Mouse (Mus musculus) bone marrow, adult 2 months (tissue): Measurements from ENCODE around the gene Sqstm1.

ENCODE experiments used
- CTCF ChIP-seq: fragments of 200-500 bp; IDR thresholded peaks from 2 replicates; pipeline ENCODE4 v1.5.1; 2011; ENCODE audit warnings: low read length, control low read depth; ENCODE audit not compliant: control insufficient read depth, insufficient read depth
- POLR2A ChIP-seq: fragments of 200-500 bp; IDR thresholded peaks from 2 replicates; pipeline ENCODE4 v1.6.1; 2011; ENCODE audit warnings: low read depth, mild to moderate bottlenecking, control low read depth, low read length, borderline replicate concordance; ENCODE audit not compliant: control insufficient read depth

DNA sequence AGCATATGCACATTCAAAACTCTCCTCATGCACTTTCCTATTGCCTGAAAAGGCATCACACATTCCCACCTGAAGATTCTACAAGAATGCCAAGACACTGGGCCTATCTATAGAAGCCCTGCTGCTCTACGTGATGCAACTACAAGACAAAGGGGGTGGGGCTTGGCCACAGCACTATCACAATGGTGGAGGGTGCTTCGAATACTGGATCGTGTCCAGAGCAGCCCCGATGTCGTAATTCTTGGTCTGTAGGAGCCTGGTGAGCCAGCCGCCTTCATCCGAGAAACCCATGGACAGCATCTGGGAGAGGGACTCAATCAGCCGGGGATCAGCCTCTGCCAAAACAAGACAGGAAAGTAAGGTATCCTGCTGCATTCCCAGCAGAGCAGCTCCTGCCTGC, 10.0 kb downstream of the Sqstm1 start:
- TF ChIP-seq CTCF (no peak), POLR2A (no peak)
